Mouse (Mus musculus) lung, postnatal 0 days (tissue): ENCODE data around the gene Fry. TPM values are rescaled to one million over a fixed set of nuclear protein-coding genes. Genes with fewer than 3 reads are reported as not detected.

Source experiments
- ATAC-seq: fragments of 200-750 bp; cut with Nextera tagmentation; 2 replicates; pipeline ENCODE4 v1.8.0; 2017; ENCODE audit warnings: moderate library complexity
- DNase-seq: peaks from one replicate; pipeline ENCODE4 v3.0.0-alpha.2; 2016; ENCODE audit warnings: low spot score
- H3K27ac ChIP-seq: fragments of 300-500 bp; sonication (generic); 2 replicates; pipeline ENCODE4 v1.5.1; 2014; ENCODE audit warnings: antibody characterized with exemption, mild to moderate bottlenecking, low read length, mixed read lengths
- H3K27me3 ChIP-seq: fragments of 300-500 bp; sonication (generic); replicated peaks from 2 replicates; pipeline ENCODE4 v1.6.1; 2014; ENCODE audit warnings: low read length, mixed read lengths; ENCODE audit not compliant: insufficient read depth
- H3K36me3 ChIP-seq: fragments of 300-500 bp; sonication (generic); 2 replicates; pipeline ENCODE4 v1.6.1; 2014; ENCODE audit warnings: low read length, mixed read lengths; ENCODE audit not compliant: insufficient read depth
- H3K4me1 ChIP-seq: fragments of 300-500 bp; sonication (generic); 2 replicates; pipeline ENCODE4 v1.6.1; 2014; ENCODE audit warnings: antibody characterized with exemption, low read depth, low read length, mixed read lengths; ENCODE audit not compliant: insufficient read depth
- H3K4me2 ChIP-seq: fragments of 300-500 bp; sonication (generic); replicated peaks from 2 replicates; pipeline ENCODE4 v1.6.1; 2014; ENCODE audit warnings: low read depth, mild to moderate bottlenecking, low read length, moderate library complexity, mixed read lengths
- H3K4me3 ChIP-seq: fragments of 300-500 bp; sonication (generic); 2 replicates; pipeline ENCODE4 v1.5.1; 2014; ENCODE audit warnings: low read depth, low read length
- H3K9ac ChIP-seq: fragments of 300-500 bp; sonication (generic); replicated peaks from 2 replicates; pipeline ENCODE4 v1.6.1; 2014; ENCODE audit warnings: low read depth, mild to moderate bottlenecking
- H3K9me3 ChIP-seq: fragments of 300-500 bp; sonication (generic); 2 replicates; pipeline ENCODE4 v1.6.1; 2016; ENCODE audit warnings: low read length, mixed read lengths
- CTCF ChIP-seq: IDR thresholded peaks from 2 replicates; pipeline ENCODE4 v1.5.1; 2016; ENCODE audit warnings: antibody characterized with exemption, mild to moderate bottlenecking
- EP300 ChIP-seq: IDR thresholded peaks from 2 replicates; pipeline ENCODE4 v1.6.1; 2016; ENCODE audit warnings: antibody characterized with exemption, mild to moderate bottlenecking, control low read depth
- WGBS: fragments of 180-500 bp; shearing (Covaris S2); extraction: QIAGEN DNeasy Blood & Tissue Kit; methylation state at CpG from one replicate; pipeline ENCODE4 v1.1.7; 2014; 5-methylcytosine and 5-hydroxymethylcytosine counted together
- polyA plus RNA-seq: library from polyadenylated mRNA; unstranded; fragments of >200 nt; fragmentation: Nextera tagmentation; extraction: Ambion mirVana; gene quantifications from 2 replicates; pipeline ENCODE4 v1.2.1, GENCODE M21; 2015

Gene Fry
- polyA plus RNA-seq, 1 experiment from 2014 or later = 20.8 TPM

GRCm38 (mm10) chr5:150263162-150263561, 144.7 kb downstream of the Fry start:
- Histone ChIP-seq H3K4me1 (peaks cover 3% of the 10 kb centered on the region; the same call in 1 of the 2 replicates), H3K36me3 (no peaks in the 10 kb centered on the region), H3K4me2 (0 out of 2 replicates have a peak overlapping the region, but pooled peaks have one; percentile 3), H3K9ac (no peak overlapping the region), H3K4me3 (no peak overlapping the region), H3K27ac (no peak overlapping the region), H3K27me3 (no peaks in the 10 kb centered on the region), H3K9me3 (no peaks in the 10 kb centered on the region)
- no peak for ATAC-seq
- TF ChIP-seq EP300 (no peak), CTCF (no peak)
- DNase-seq = no peak
- whole genome bisulfite sequencing = 75% methylated on average over 12 of the region's 12 CpGs

- Histone ChIP-seq H3K27me3 (no peaks in the 10 kb centered on the region), H3K9ac (no peak overlapping the region), H3K9me3 (no peaks in the 10 kb centered on the region), H3K27ac (no peak overlapping the region), H3K4me2 (no peak overlapping the region), H3K4me1 (peaks cover 3% of the 10 kb centered on the region; the same call in 1 of the 2 replicates), H3K36me3 (no peaks in the 10 kb centered on the region), H3K4me3 (no peak overlapping the region)
- DNase-seq = peak; percentile 28
- ATAC-seq = peak; percentile 4; the same call in 1 of the 2 replicates
- no peak for TF ChIP-seq CTCF
- no peak for TF ChIP-seq EP300
- 66% methylated on average over 6 of the region's 6 CpGs for WGBS
Observed at GRCm38 (mm10) chr5:150263656-150264055, 145.2 kb downstream of the Fry start.

GRCm38 (mm10) chr5:150265005-150265404, 146.6 kb downstream of the Fry start:
- Histone ChIP-seq H3K9me3 (no peaks in the 10 kb centered on the region), H3K4me3 (no peak overlapping the region), H3K4me1 (no peaks in the 10 kb centered on the region), H3K36me3 (no peaks in the 10 kb centered on the region), H3K9ac (no peak overlapping the region), H3K27ac (no peak overlapping the region), H3K27me3 (no peaks in the 10 kb centered on the region), H3K4me2 (no peak overlapping the region)
- ATAC-seq (no peak), DNase-seq (no peak)
- TF ChIP-seq EP300 (no peak), CTCF (no peak)
- WGBS = 38% methylated on average over 1 of the region's 1 CpGs

GRCm38 (mm10) chr5:150265953-150266352, 147.5 kb downstream of the Fry start:
- Histone ChIP-seq H3K4me2 (no peak overlapping the region), H3K27me3 (no peaks in the 10 kb centered on the region), H3K9ac (no peak overlapping the region), H3K9me3 (no peaks in the 10 kb centered on the region), H3K4me1 (no peaks in the 10 kb centered on the region), H3K36me3 (no peaks in the 10 kb centered on the region), H3K4me3 (no peak overlapping the region), H3K27ac (no peak overlapping the region)
- DNase-seq = no peak
- no peak for ATAC-seq
- WGBS = 69% methylated on average over 2 of the region's 2 CpGs
- TF ChIP-seq CTCF (no peak), EP300 (no peak)

GRCm38 (mm10) chr5:150268261-150268660, 149.8 kb downstream of the Fry start:
- Histone ChIP-seq H3K9ac (no peak overlapping the region), H3K4me3 (no peak overlapping the region), H3K4me1 (no peaks in the 10 kb centered on the region), H3K27ac (no peak overlapping the region), H3K4me2 (no peak overlapping the region), H3K27me3 (no peaks in the 10 kb centered on the region), H3K36me3 (no peaks in the 10 kb centered on the region), H3K9me3 (no peaks in the 10 kb centered on the region)
- DNase-seq (no peak), ATAC-seq (no peak)
- no peak for TF ChIP-seq EP300
- TF ChIP-seq CTCF = peak; percentile 42
- WGBS = 98% methylated on average over 3 of the region's 3 CpGs

GRCm38 (mm10) chr5:150270468-150270867, 152.0 kb downstream of the Fry start:
- Histone ChIP-seq H3K27me3 (no peaks in the 10 kb centered on the region), H3K4me2 (no peak overlapping the region), H3K36me3 (no peaks in the 10 kb centered on the region), H3K4me1 (no peaks in the 10 kb centered on the region), H3K9ac (no peak overlapping the region), H3K9me3 (no peaks in the 10 kb centered on the region), H3K27ac (no peak overlapping the region), H3K4me3 (no peak overlapping the region)
- no peak for DNase-seq
- no peak for ATAC-seq
- no peak for TF ChIP-seq EP300
- no peak for TF ChIP-seq CTCF
- 34% methylated on average over 4 of the region's 4 CpGs for WGBS

- no peak overlapping the region for H3K4me3 ChIP-seq
- TF ChIP-seq EP300 (no peak), CTCF (no peak)
- no peak for ATAC-seq
- no peak overlapping the region for H3K27ac ChIP-seq
- no peaks in the 10 kb centered on the region for H3K36me3 ChIP-seq
- H3K27me3 ChIP-seq = no peaks in the 10 kb centered on the region
- no peak overlapping the region for H3K9ac ChIP-seq
- no peak overlapping the region for H3K4me2 ChIP-seq
- WGBS = 88% methylated on average over 9 of the region's 9 CpGs
- DNase-seq = no peak
- no peaks in the 10 kb centered on the region for H3K4me1 ChIP-seq
- H3K9me3 ChIP-seq = no peaks in the 10 kb centered on the region
Observed at GRCm38 (mm10) chr5:150272173-150272572, 153.7 kb downstream of the Fry start.
